Mouse (Mus musculus) lung, postnatal 0 days (tissue): ENCODE results near the gene Lgals3. TPM values are rescaled to one million over a fixed set of nuclear protein-coding genes. Genes with fewer than 3 reads are reported as not detected.
A peak's percentile ranks its signal among the peaks of the same experiment; 100 is the strongest.

Experiments
- ATAC-seq: fragments of 200-750 bp; cut with Nextera tagmentation; 2 replicates; pipeline ENCODE4 v1.8.0; 2017; ENCODE audit warnings: moderate library complexity
- DNase-seq: peaks from one replicate; pipeline ENCODE4 v3.0.0-alpha.2; 2016; ENCODE audit warnings: low spot score
- H3K27ac ChIP-seq: fragments of 300-500 bp; sonication (generic); 2 replicates; pipeline ENCODE4 v1.5.1; 2014; ENCODE audit warnings: antibody characterized with exemption, mild to moderate bottlenecking, low read length, mixed read lengths
- H3K27me3 ChIP-seq: fragments of 300-500 bp; sonication (generic); replicated peaks from 2 replicates; pipeline ENCODE4 v1.6.1; 2014; ENCODE audit warnings: low read length, mixed read lengths; ENCODE audit not compliant: insufficient read depth
- H3K36me3 ChIP-seq: fragments of 300-500 bp; sonication (generic); 2 replicates; pipeline ENCODE4 v1.6.1; 2014; ENCODE audit warnings: low read length, mixed read lengths; ENCODE audit not compliant: insufficient read depth
- H3K4me1 ChIP-seq: fragments of 300-500 bp; sonication (generic); 2 replicates; pipeline ENCODE4 v1.6.1; 2014; ENCODE audit warnings: antibody characterized with exemption, low read depth, low read length, mixed read lengths; ENCODE audit not compliant: insufficient read depth
- H3K4me2 ChIP-seq: fragments of 300-500 bp; sonication (generic); replicated peaks from 2 replicates; pipeline ENCODE4 v1.6.1; 2014; ENCODE audit warnings: low read depth, mild to moderate bottlenecking, low read length, moderate library complexity, mixed read lengths
- H3K4me3 ChIP-seq: fragments of 300-500 bp; sonication (generic); 2 replicates; pipeline ENCODE4 v1.5.1; 2014; ENCODE audit warnings: low read depth, low read length
- H3K9ac ChIP-seq: fragments of 300-500 bp; sonication (generic); replicated peaks from 2 replicates; pipeline ENCODE4 v1.6.1; 2014; ENCODE audit warnings: low read depth, mild to moderate bottlenecking
- H3K9me3 ChIP-seq: fragments of 300-500 bp; sonication (generic); 2 replicates; pipeline ENCODE4 v1.6.1; 2016; ENCODE audit warnings: low read length, mixed read lengths
- CTCF ChIP-seq: IDR thresholded peaks from 2 replicates; pipeline ENCODE4 v1.5.1; 2016; ENCODE audit warnings: antibody characterized with exemption, mild to moderate bottlenecking
- EP300 ChIP-seq: IDR thresholded peaks from 2 replicates; pipeline ENCODE4 v1.6.1; 2016; ENCODE audit warnings: antibody characterized with exemption, mild to moderate bottlenecking, control low read depth
- WGBS: fragments of 180-500 bp; shearing (Covaris S2); extraction: QIAGEN DNeasy Blood & Tissue Kit; methylation state at CpG from one replicate; pipeline ENCODE4 v1.1.7; 2014; 5-methylcytosine and 5-hydroxymethylcytosine counted together
- polyA plus RNA-seq: library from polyadenylated mRNA; unstranded; fragments of >200 nt; fragmentation: Nextera tagmentation; extraction: Ambion mirVana; gene quantifications from 2 replicates; pipeline ENCODE4 v1.2.1, GENCODE M21; 2015

Lgals3 gene
- polyA plus RNA-seq, 1 experiment from 2014 or later: 359 TPM

DNA sequence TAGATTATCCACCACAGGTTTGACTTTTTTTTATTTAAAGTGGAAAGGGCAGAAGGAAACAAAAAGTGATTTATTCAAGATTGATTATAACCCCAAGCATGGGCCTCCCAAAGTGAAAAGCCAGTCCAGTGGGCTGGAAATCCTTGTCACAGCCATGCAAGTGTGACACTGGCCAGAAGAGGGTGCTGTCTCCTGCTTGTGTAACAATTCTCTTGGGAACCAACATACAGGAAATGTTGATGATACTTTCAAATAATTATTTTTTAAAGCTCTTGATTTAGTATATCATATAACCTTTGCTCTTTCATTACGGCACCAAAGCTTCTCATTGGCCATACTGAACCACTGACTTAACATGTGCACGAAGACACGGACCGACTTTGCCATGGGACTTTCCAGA lies 32.7 kb upstream of the Lgals3 start:
- H3K27ac ChIP-seq: no peak overlapping the region
- no peaks in the 10 kb centered on the region for H3K27me3 ChIP-seq
- WGBS: 80% methylated on average over 4 of the region's 4 CpGs
- H3K9me3 ChIP-seq: no peaks in the 10 kb centered on the region
- no peak; the same call in 1 of the 2 replicates for ATAC-seq
- DNase-seq: peak; percentile 71
- H3K4me3 ChIP-seq: no peak overlapping the region
- H3K9ac ChIP-seq: no peak overlapping the region
- H3K36me3 ChIP-seq: no peaks in the 10 kb centered on the region
- TF ChIP-seq EP300: no peak
- peak; percentile 88 for TF ChIP-seq CTCF
- H3K4me1 ChIP-seq: no peaks in the 10 kb centered on the region
- no peak overlapping the region for H3K4me2 ChIP-seq

DNA sequence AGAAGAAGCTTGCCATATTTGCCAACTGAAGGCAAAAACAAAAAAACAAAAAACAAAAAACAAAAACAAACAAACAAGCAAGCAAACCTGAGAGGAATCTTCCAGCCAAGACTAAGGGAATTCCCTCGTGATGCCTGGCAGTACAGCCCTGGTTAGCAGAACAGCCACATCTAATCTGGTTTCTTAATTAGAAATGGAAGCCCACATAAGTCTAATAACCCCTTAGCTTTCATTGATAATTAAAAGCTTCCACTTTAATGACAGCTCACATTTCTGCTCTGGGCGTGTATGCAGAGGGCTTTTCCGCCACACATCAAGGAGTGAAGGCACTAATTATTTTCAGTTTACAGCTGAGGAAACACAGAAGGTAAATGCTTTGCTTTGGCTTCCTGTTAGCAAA lies 32.3 kb upstream of the Lgals3 start:
- H3K9ac ChIP-seq: no peak overlapping the region

DNA sequence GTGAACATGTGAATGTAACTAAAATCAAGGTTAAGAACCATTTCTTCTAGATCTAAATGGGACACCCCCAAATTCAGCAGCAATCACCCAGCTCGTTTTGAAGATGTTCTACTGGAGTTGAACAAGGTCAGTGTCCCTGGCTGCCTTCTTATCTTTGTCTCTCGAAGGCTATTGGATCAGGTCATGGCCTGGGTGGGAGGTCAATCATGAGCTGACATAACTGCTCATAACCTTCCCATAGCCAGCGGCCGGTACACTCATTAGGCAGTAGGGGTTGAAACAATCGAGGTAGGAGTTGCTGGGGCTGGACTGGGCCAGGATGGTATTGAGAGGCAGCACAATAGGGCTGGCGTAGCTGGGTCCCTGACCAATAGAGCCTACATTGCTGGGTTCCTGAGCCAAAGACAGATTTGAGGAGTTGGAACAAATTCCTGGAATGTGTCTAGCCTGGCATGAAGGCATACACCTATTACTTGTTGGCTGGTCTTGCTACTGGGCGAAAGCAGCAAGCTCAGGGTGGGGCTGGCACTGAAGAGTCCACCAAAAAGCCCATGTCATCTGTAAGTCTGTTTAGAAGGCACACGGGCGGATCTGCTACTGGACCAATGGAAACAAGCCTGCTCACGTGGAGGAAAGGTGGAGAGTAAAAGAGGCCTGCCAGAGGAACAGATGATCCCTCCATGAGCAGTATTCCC lies 27.2 kb upstream of the Lgals3 start:
- 79% methylated on average over 10 of the region's 10 CpGs for WGBS
- TF ChIP-seq EP300 (no peak), CTCF (no peak)
- Histone ChIP-seq H3K4me3 (no peak overlapping the region), H3K27ac (no peak overlapping the region), H3K4me2 (no peak overlapping the region), H3K9ac (no peak overlapping the region), H3K27me3 (no peaks in the 10 kb centered on the region), H3K9me3 (no peaks in the 10 kb centered on the region), H3K36me3 (no peaks in the 10 kb centered on the region), H3K4me1 (no peaks in the 10 kb centered on the region)
- ATAC-seq (no peak), DNase-seq (no peak)

More for the DNA sequence above, 32.3 kb upstream of the Lgals3 start:
- no peak for TF ChIP-seq EP300
- TF ChIP-seq CTCF: no peak
- ATAC-seq (no peak), DNase-seq (no peak)
- H3K27ac ChIP-seq: no peak overlapping the region
- H3K4me3 ChIP-seq: no peak overlapping the region
- 78% methylated on average over 3 of the region's 3 CpGs for WGBS
- no peaks in the 10 kb centered on the region for H3K9me3 ChIP-seq
- no peaks in the 10 kb centered on the region for H3K36me3 ChIP-seq
- no peaks in the 10 kb centered on the region for H3K4me1 ChIP-seq
- no peaks in the 10 kb centered on the region for H3K27me3 ChIP-seq
- H3K4me2 ChIP-seq: no peak overlapping the region

DNA sequence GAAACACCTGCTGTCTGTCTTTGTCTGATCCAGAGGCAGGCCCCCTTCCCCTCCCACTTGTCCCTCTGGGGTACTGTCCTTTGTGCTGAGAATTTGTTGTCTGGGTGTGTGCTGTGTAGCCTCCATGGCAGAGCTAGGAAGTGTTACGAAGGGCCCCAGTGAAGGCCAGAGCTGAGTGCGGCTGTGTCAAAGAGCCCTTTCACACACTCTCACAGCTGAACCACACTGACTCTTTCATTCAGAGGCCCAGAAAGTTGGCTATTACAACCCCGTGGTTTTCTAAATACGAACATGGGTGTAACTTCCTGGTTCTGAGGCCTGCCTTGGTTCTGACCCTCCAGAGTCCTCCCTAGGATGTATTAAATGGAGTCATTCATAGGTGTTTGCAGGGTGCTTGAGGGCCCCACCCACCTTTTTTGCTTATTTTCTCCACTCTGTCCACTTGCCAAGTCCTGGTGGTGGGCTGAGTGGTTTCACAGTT lies 25.7 kb upstream of the Lgals3 start:
- ATAC-seq (peak; percentile 35; the same call in 1 of the 2 replicates), DNase-seq (peak; percentile 36)
- Histone ChIP-seq H3K36me3 (no peaks in the 10 kb centered on the region), H3K27ac (no peak overlapping the region), H3K4me3 (no peak overlapping the region), H3K4me1 (no peaks in the 10 kb centered on the region), H3K4me2 (no peak overlapping the region), H3K27me3 (no peaks in the 10 kb centered on the region), H3K9me3 (no peaks in the 10 kb centered on the region), H3K9ac (no peak overlapping the region)
- no peak for TF ChIP-seq CTCF
- no peak for TF ChIP-seq EP300
- 44% methylated on average over 4 of the region's 4 CpGs for WGBS

DNA sequence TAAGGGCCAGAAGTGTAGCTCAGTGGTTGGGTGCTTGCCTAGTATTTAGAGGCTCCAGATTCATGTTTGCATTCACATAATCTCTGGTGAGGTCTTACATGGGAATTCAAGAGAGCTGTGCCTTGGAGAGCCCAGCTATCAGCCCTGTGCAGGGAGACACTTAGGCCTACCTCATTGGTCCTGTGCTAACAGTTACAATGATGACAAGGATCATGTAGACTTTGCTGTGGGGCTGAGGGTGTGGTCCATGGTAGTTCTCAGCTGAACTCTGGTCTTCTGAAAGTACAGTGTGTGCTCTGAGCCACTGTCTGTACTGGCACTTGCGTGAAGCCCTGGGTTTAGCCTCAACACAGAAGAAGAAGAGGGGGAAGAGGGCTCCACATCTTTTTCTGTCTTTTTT lies 20.8 kb upstream of the Lgals3 start:
- WGBS: 80% methylated on average over 1 of the region's 1 CpGs
- no peak for ATAC-seq
- TF ChIP-seq CTCF (no peak), EP300 (no peak)

DNA sequence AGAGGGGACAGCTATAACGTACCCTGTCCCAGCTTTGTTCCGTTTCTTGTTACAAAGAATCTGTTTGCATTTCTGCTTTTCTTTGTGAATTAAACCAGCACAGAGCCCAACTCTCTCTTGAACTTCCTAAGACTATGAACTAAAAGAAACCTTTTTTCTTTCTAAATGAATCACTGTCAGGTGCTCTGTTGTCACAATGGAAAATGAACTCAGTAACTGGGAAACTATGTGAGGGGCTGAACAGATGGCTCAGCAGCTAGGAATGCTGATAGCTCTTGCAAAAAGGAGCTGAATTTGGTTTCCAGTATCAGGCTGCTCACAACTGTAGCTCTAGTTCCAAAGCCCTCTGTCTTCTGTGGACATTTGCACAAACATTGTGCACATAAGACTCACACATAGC lies 16.6 kb upstream of the Lgals3 start:
- H3K9me3 ChIP-seq: no peaks in the 10 kb centered on the region
- H3K4me3 ChIP-seq: no peak overlapping the region
- no peak overlapping the region for H3K9ac ChIP-seq
- DNase-seq (no peak), ATAC-seq (no peak)
- H3K27me3 ChIP-seq: no peaks in the 10 kb centered on the region
- no peak overlapping the region for H3K27ac ChIP-seq
- no peaks in the 10 kb centered on the region for H3K36me3 ChIP-seq
- TF ChIP-seq EP300: no peak
- no peak for TF ChIP-seq CTCF
- H3K4me1 ChIP-seq: no peaks in the 10 kb centered on the region
- 75% methylated on average over 2 of the region's 2 CpGs for WGBS
- H3K4me2 ChIP-seq: no peak overlapping the region

More for the DNA sequence above, 20.8 kb upstream of the Lgals3 start:
- H3K4me3 ChIP-seq: no peak overlapping the region
- no peak overlapping the region for H3K9ac ChIP-seq
- no peaks in the 10 kb centered on the region for H3K9me3 ChIP-seq
- no peaks in the 10 kb centered on the region for H3K36me3 ChIP-seq
- H3K27ac ChIP-seq: no peak overlapping the region
- no peaks in the 10 kb centered on the region for H3K4me1 ChIP-seq
- no peak overlapping the region for H3K4me2 ChIP-seq
- H3K27me3 ChIP-seq: no peaks in the 10 kb centered on the region
- DNase-seq: no peak
